Mouse (Mus musculus) spleen, embryonic (tissue): ENCODE measurements around the gene Zbtb43.

ENCODE experiments used
- CTCF ChIA-PET: fragments of 350-600 bp; sonication (Branson Sonifier 250); formaldehyde crosslinking; loops from one replicate; lab custom pipeline; 2022; lab: Charles Lee

The Zbtb43 gene

DNA sequence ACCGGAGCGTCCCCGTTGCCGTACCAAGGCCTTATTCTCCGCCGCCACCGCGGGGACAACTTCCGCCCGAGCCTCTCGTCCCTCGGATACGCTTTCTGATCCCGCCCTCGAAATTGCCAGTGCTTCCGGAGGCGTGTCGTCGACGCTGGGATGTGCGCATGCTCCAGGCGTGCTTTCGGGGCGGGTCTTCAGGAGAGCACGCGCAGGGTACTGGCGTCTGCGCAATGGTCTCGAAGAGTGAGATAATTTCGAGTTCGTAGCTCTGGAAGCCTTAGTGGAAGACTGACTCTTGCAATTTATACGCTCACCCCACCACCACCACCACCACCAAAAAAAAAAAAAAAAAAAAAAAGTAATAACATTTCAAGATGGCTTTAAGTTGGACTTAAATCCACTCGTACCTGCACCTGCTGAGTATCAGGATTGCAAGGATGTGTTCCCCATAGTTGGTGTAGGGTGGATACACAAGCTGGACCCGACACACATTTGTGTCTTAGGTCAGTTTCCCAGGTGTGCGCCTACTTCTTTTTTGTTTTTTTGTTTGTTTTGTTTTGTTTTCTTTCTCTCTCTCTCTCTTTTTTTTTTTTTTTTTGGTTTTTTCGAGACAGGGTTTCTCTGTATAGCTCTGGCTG, at the start of gene Zbtb43:
Zbtb43 (minus strand) TSS at position 94 of the 632 bp plus-strand sequence.
- CTCF ChIA-PET = interaction anchor here (0.5 to 0.7 kb wide), 5 partner anchors 22 to 1932 kb away, joined by 3 to 32 read pairs (median 10); no protein-coding TSS in a partner anchor

- CTCF ChIA-PET = no interaction called here
These were observed 47.5 kb upstream of the Zbtb43 start for GRCm38 (mm10) chr2:33515856-33516255.

DNA sequence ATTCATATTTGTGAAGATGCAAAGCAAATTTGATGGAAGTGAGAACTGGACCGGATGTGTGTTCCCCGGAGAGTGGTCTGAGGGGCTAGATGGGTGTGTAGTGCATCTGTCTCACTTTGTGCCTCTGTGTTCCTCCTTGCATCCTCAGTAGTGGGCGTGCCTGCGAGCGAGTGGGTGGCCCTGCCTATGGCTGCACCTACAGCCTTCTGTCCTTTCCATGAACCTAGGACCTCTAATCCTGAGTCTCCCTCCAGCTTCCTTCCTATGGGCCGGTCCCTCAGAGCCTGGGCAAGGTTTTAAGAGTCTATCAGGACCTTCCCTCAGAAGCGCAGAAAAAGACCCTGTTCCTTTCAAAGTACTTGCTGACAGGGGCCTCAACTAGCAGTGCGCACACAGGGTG, 47.1 kb upstream of the Zbtb43 start:
- CTCF ChIA-PET = no interaction called here

GRCm38 (mm10) chr2:33510791-33511190, 42.4 kb upstream of the Zbtb43 start:
- CTCF ChIA-PET = no interaction called here

DNA sequence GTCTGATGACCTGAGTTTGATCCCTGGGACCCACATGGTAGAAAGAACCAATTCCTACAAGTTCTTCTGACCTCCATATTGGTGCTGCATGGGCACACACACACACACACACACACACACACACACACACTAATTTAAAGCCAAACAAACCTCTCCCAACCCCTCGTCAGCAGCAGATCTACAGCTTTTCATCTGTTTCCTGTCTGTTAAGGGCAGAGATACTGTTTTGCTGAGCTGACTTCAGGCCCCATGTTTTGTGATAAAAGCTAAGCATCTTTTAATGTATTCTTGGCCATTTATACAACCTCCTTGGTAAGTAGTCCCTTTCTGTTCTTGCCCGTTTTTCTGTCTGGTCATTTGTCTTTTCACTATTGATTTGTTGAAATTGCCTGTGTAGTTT, 34.2 kb upstream of the Zbtb43 start:
- CTCF ChIA-PET = no interaction called here

- CTCF ChIA-PET = no interaction called here
These were observed 29.9 kb upstream of the Zbtb43 start for GRCm38 (mm10) chr2:33498280-33498679.

DNA sequence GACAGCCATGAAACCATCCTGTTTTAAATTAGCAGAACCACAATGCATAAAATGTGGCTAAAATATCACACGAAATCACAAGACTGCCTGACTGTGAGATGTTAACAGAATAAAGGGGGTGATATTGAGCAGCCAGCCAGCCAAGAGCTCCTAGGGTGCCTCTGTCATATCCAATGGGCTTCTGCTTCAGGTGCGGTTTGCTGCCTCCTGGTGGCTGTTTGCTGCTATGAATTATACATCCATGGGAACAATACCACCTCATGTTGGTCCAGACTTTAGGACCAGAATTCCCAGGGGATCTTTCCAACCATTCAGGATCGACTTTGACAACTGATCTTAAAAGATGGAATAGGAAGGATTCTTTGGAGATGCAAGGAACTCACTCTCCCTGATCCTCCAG, 27.3 kb upstream of the Zbtb43 start:
- CTCF ChIA-PET = no interaction called here

DNA sequence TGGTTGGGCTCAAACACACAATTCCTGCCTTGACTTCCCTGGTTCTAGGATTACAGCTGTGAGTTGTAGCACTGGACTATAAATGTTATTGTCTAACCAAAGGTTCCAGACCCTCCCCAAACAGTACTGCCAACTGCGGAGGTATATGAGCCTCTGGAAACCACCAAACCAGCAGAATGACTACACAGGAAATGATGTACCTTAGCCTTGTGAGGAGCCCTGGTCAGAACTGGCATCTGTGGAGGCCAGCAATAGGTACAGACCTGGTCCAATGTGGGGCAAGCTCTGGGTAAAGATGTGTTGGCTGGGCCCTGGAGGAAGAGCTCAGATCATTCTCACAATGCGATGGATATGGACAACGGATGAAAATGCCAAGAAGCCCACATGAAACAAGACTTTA, 23.7 kb upstream of the Zbtb43 start:
- CTCF ChIA-PET = no interaction called here

DNA sequence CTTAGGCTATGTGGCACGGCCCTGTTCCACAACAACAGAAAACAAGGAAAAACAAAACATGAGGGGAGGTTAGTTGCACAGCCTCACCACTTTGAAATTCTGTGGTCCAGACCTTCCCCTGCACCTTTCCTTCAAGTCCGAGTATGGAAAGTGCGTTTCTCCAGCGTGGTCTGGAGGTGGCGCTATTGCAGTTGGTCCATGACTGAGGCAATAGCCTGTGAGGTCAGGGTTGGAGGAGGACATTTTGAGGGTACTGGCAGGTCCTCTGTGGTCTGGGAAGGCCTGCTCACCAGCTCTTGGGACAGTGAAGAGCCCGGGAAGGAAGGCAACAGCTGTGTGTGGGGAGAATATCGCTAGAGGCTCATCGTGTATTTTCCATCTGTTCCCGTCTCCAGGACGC, 21.2 kb upstream of the Zbtb43 start:
- CTCF ChIA-PET = no interaction called here

DNA sequence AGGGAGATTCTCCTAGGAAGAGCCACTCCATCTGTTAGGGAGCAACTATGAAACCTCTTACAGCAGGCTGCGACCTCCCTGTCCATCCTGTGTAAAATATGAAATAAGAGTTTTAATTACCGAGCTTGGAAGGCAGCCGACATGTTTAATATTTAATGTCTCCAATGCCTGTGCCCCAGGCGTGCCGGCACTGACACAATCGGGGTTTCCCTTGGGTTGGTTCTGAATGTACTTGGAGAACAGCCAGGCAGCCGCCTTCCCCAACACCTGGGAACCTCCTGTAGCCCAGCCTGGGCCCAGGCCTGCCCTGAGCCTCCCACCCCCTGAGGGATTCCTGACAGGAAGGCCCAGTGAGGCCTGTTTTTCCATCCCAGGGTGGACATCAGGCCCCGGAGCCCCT, 19.0 kb upstream of the Zbtb43 start:
- CTCF ChIA-PET = no interaction called here

DNA sequence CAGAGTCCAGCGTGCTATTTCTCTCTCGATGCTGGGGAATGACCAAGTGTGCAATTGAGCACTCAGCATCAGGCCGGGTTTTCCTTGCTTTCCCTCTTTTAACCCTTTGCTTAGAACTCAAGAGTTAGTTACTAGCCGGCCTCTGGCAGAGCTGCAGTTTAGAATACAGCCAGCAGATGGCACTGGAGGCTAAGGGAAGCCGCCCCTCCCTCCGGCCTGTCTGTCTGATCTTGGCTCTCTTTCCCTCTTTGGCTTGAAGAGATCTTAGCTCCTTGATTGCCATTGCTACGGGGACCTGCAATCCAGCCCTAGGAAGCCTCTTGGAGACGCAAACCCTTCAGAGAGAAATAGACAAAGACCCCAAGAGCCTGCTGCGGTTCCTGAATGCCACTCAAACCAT, 18.5 kb upstream of the Zbtb43 start:
- CTCF ChIA-PET = no interaction called here

GRCm38 (mm10) chr2:33477961-33478755, 9.8 kb upstream of the Zbtb43 start:
- CTCF ChIA-PET = interaction anchor here (0.6 to 0.7 kb wide), 2 partner anchors 37 to 152 kb away, joined by 3 read pairs; no protein-coding TSS in a partner anchor

GRCm38 (mm10) chr2:33475961-33476360, 7.6 kb upstream of the Zbtb43 start:
- CTCF ChIA-PET = no interaction called here

GRCm38 (mm10) chr2:33467546-33468465, 553 bp downstream of the Zbtb43 start:
- CTCF ChIA-PET = interaction anchor here (0.5 to 0.7 kb wide), 5 partner anchors 21 to 1932 kb away, joined by 3 to 10 read pairs (median 5); no protein-coding TSS in a partner anchor

GRCm38 (mm10) chr2:33465966-33466365, 2.4 kb downstream of the Zbtb43 start:
- CTCF ChIA-PET = no interaction called here

- CTCF ChIA-PET = no interaction called here
These were observed 3.1 kb downstream of the Zbtb43 start for GRCm38 (mm10) chr2:33465215-33465614.

GRCm38 (mm10) chr2:33462066-33462465, 6.3 kb downstream of the Zbtb43 start:
- CTCF ChIA-PET = no interaction called here

DNA sequence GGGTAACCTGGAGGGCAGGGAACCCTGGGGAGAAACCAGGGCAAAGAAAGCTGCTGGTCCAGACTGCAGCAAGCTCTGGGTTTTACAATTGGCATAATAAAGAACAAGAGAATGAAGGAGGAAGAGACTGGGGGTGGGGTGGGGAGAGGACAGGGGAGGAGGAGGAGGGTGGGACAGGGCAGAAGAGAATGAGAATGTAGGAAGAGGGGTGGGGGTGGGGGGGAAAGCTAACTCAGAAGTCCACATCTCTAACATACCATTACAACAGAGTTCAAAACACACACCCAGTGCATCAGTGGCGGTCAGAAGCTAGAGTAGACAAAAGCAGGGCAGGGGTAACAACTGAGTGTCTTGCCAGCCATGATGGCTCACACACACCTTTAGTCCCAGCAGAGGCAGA, 7.3 kb downstream of the Zbtb43 start:
- CTCF ChIA-PET = no interaction called here

- CTCF ChIA-PET = no interaction called here
These were observed 8.7 kb downstream of the Zbtb43 start for GRCm38 (mm10) chr2:33459660-33460059.

DNA sequence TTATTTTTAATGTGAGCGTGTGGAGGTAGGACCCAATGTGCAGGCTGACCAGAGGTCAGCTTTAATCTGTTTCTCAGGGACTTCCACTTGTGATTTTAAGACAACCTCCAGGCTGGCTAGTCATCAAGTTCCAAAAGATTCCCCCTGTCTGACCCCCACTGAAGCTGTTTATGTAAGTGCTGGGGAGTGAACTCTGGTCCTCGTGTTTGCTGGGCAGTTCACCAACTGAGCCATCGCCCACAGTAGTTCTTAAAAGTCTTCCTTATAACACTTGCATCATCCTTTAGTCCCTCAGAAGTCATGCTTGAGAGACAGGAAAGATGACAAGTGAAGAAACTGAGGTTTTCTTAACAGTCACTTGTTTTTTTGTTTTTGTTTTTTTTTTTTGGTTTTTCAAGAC, 11.7 kb downstream of the Zbtb43 start:
- CTCF ChIA-PET = no interaction called here

DNA sequence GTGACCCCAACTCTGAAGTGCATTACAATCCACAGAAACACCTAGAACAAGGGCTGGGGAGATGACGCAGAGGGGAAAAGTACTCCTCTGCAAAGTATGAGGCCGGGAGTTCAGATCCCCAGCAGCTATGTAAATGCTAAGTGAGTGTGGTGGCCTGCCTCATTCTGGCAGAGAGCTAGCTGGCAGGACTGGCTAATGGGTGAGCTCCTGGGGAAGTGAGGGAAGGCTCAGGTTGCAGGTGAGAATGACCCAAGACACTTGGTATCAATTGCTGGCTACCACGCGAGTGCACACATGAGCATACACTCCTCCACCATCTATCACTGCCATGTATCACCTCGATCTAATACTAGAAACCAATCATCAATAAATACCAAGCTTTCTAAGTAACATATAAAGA, 12.1 kb downstream of the Zbtb43 start:
- CTCF ChIA-PET = no interaction called here

DNA sequence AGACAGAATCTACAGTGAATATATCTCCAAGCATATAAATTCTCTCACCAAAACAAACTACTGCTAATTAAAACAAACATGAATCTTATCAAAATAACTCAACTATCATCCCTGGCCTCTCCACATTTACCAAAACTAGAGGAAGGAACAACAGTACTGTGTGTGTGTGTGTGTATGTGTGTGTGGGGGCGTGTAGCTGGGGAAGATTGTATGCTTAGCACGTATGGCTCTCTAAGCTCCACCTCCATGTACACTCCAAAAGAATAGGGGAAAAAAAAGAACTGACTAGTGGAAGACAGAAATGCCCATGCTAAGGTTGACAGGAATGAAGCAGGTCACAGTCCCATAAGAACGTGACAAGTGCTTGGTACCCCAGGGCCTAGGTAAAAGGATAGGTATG, 13.0 kb downstream of the Zbtb43 start:
- CTCF ChIA-PET = no interaction called here
